Mouse (Mus musculus): ENCODE results near the gene Susd1. TPM values are rescaled to one million over a fixed set of nuclear protein-coding genes. Genes with fewer than 3 reads are reported as not detected.
A peak's percentile ranks its signal among the peaks of the same experiment; 100 is the strongest.

Susd1 gene
- polyA plus RNA-seq, 1 experiment, result 3.7 TPM

DNA sequence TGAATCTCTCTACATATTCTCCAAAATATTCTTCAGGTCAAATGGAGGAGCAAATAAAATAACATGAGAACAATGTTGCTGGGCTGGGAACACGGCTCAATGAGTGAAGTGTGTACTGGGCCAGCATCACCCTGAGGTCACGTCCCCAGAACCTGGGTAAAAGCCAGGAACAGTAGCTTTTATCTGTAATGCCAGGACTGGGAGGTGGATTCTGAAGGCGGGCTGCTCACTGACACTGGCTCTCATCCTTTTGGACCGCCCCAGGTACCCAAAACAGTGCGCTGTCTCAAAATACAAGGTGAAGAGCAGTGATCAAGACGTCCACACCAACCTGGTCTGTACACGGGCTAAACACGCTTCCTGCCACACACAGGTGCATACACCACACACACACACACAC lies 78.5 kb downstream of the Susd1 start:
- TF ChIP-seq POLR2A (IDR thresholded peaks at IDR 0.05; ENCODE audit: borderline replicate concordance, extremely low read depth, insufficient read depth, insufficient read length, poor library complexity, severe bottlenecking) (no peak), CTCF (IDR thresholded peaks at IDR 0.05; ENCODE audit: borderline replicate concordance, extremely low read depth, insufficient read depth, insufficient read length) (no peak)
- no peak for DNase-seq (ENCODE audit: low read depth)

- TF ChIP-seq POLR2A (IDR thresholded peaks at IDR 0.05; ENCODE audit: borderline replicate concordance, extremely low read depth, insufficient read depth, insufficient read length, poor library complexity, severe bottlenecking) (no peak), CTCF (IDR thresholded peaks at IDR 0.05; ENCODE audit: borderline replicate concordance, extremely low read depth, insufficient read depth, insufficient read length) (no peak)
Measured at GRCm38 (mm10) chr4:59358960-59359359, 79.5 kb downstream of the Susd1 start.

GRCm38 (mm10) chr4:59355421-59355820 lies 83.0 kb downstream of the Susd1 start:
- TF ChIP-seq CTCF (IDR thresholded peaks at IDR 0.05; ENCODE audit: borderline replicate concordance, extremely low read depth, insufficient read depth, insufficient read length) (peak; percentile 16; the same call in 1 of the 2 replicates), POLR2A (IDR thresholded peaks at IDR 0.05; ENCODE audit: borderline replicate concordance, extremely low read depth, insufficient read depth, insufficient read length, poor library complexity, severe bottlenecking) (no peak)
- DNase-seq (ENCODE audit: low read depth), result no peak

More at GRCm38 (mm10) chr4:59358960-59359359, 79.5 kb downstream of the Susd1 start:
- DNase-seq (ENCODE audit: low read depth), result no peak

DNA sequence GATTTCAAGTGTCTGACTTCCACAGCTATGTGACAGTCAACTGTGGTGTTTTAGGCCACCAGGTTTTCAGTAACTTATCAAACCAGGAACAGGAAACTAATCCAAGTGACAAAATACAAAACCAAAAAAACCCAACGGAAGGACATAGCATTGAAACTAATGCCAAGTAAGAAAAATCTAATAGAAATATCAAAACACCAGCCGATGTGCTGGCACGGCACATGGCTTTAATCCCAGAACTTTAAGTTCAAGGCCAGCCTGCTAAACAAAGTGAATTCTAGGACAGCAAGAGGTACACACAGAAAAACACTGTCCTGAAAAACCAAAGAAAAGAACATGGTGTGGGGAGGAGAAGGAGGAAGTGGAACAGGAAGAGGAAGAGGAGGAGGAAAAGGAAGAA lies 83.8 kb downstream of the Susd1 start:
- no peak for DNase-seq (ENCODE audit: low read depth)
- TF ChIP-seq CTCF (IDR thresholded peaks at IDR 0.05; ENCODE audit: borderline replicate concordance, extremely low read depth, insufficient read depth, insufficient read length), result no peak
- TF ChIP-seq POLR2A (IDR thresholded peaks at IDR 0.05; ENCODE audit: borderline replicate concordance, extremely low read depth, insufficient read depth, insufficient read length, poor library complexity, severe bottlenecking), result no peak

DNA sequence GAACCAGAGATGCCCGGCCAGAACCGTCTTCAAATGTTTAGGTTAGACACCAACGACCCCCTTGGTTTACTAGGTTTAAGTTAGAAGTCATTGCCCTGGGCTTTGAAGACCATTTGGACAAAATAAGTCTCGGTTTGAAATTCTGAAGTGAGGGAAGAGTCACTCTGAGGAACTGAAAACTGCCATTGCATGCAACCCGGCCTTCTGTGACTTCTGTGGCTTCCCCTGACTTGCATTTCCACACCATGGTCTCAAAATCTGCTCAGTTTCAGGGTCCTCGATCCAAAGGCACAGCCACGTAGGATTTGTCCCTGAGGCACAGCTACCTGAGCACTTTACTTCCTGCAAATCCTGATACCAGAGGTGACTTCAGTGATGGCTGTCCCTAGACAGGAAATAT lies 86.5 kb downstream of the Susd1 start:
- TF ChIP-seq CTCF (IDR thresholded peaks at IDR 0.05; ENCODE audit: borderline replicate concordance, extremely low read depth, insufficient read depth, insufficient read length) (no peak), POLR2A (IDR thresholded peaks at IDR 0.05; ENCODE audit: borderline replicate concordance, extremely low read depth, insufficient read depth, insufficient read length, poor library complexity, severe bottlenecking) (no peak)
- DNase-seq (ENCODE audit: low read depth), result no peak

DNA sequence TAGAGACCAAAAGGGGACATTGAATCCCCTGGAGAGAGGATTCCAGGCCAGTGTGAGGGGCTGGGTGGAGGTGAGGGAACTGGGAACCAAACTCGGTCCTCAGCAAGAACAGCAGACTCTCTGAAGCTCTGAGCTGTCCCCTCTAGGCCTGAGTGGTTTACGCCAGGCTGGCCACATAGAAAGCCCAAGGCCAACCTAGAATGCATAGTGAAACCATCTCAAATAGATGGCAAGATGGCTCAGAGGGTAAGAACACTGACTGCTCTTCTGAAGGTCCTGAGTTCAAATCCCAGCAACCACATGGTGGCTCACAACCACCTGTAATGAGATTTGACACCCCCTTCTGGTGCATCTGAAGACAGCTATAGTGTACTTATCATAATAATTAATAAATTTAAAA lies 88.1 kb downstream of the Susd1 start:
- TF ChIP-seq POLR2A (IDR thresholded peaks at IDR 0.05; ENCODE audit: borderline replicate concordance, extremely low read depth, insufficient read depth, insufficient read length, poor library complexity, severe bottlenecking) (no peak), CTCF (IDR thresholded peaks at IDR 0.05; ENCODE audit: borderline replicate concordance, extremely low read depth, insufficient read depth, insufficient read length) (no peak)

DNA sequence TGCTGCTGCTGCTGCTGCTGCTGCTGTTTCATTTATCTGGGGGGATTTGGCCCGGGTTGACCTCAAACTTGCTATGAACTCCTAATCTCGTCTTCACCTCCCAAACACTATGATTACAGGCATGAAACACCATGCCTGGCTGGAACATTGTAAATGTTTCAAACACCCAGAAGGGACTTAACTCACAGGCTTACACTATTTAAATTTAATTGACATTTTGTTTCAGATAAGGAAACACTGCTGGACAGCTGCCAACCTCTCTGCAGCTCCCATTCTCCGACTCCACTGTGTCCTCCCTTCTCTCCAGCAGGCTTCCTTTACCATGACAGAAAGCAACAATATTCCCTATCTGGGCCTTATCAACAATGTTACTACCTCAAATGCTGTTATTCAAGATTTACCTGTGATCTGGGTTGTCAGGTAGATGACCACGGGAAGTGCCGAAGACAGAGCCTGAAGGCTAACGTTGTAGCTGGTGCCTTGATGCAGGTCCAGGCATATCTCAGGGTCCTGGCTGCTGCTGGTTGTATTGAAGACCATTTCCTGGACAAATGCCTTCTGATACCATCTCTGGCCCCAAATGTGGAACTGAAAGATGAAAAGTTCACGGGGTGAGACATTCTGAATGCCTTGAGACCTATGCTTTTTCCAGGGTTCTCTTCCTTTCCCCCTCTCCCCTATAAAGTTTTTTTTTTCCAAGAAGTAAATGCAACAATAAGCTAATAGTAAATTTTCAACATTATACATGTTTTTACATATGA lies 88.8 kb downstream of the Susd1 start:
- DNase-seq (ENCODE audit: low read depth), result peak; percentile 54
- TF ChIP-seq CTCF (IDR thresholded peaks at IDR 0.05; ENCODE audit: borderline replicate concordance, extremely low read depth, insufficient read depth, insufficient read length), result no peak
- TF ChIP-seq POLR2A (IDR thresholded peaks at IDR 0.05; ENCODE audit: borderline replicate concordance, extremely low read depth, insufficient read depth, insufficient read length, poor library complexity, severe bottlenecking), result no peak

More for the DNA sequence above, 88.1 kb downstream of the Susd1 start:
- no peak for DNase-seq (ENCODE audit: low read depth)

GRCm38 (mm10) chr4:59340714-59341113 lies 97.7 kb downstream of the Susd1 start:
- TF ChIP-seq POLR2A (IDR thresholded peaks at IDR 0.05; ENCODE audit: borderline replicate concordance, extremely low read depth, insufficient read depth, insufficient read length, poor library complexity, severe bottlenecking) (no peak), CTCF (IDR thresholded peaks at IDR 0.05; ENCODE audit: borderline replicate concordance, extremely low read depth, insufficient read depth, insufficient read length) (peak; percentile 99)
- peak; percentile 91 for DNase-seq (ENCODE audit: low read depth)

GRCm38 (mm10) chr4:59340046-59340445 lies 98.4 kb downstream of the Susd1 start:
- no peak for DNase-seq (ENCODE audit: low read depth)
- TF ChIP-seq CTCF (IDR thresholded peaks at IDR 0.05; ENCODE audit: borderline replicate concordance, extremely low read depth, insufficient read depth, insufficient read length) (no peak), POLR2A (IDR thresholded peaks at IDR 0.05; ENCODE audit: borderline replicate concordance, extremely low read depth, insufficient read depth, insufficient read length, poor library complexity, severe bottlenecking) (no peak)

- TF ChIP-seq POLR2A (IDR thresholded peaks at IDR 0.05; ENCODE audit: borderline replicate concordance, extremely low read depth, insufficient read depth, insufficient read length, poor library complexity, severe bottlenecking) (no peak), CTCF (IDR thresholded peaks at IDR 0.05; ENCODE audit: borderline replicate concordance, extremely low read depth, insufficient read depth, insufficient read length) (no peak)
- no peak for DNase-seq (ENCODE audit: low read depth)
Measured at GRCm38 (mm10) chr4:59338896-59339535, 99.4 kb downstream of the Susd1 start.

DNA sequence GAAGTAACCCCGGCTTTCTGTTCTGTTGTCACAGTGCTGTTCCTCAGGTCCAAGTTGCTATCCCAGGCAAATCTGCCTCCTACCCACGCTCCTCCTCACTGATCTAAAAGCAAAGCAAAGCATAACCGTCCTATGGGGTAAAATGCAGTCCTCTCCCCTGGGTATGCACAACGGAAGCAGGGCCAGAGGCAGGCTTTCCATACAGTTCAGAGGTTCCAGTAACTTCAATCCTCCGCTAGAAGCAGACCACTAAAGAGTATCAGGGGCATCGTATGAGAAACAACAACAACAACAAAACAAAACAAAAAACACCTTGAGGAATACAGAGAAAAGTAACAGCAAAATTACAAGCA lies 100.9 kb downstream of the Susd1 start:
- DNase-seq (ENCODE audit: low read depth), result no peak

More for the DNA sequence above, 100.9 kb downstream of the Susd1 start:
- TF ChIP-seq POLR2A (IDR thresholded peaks at IDR 0.05; ENCODE audit: borderline replicate concordance, extremely low read depth, insufficient read depth, insufficient read length, poor library complexity, severe bottlenecking) (no peak), CTCF (IDR thresholded peaks at IDR 0.05; ENCODE audit: borderline replicate concordance, extremely low read depth, insufficient read depth, insufficient read length) (no peak)
